Mouse (Mus musculus) MEL (cell line): ENCODE results near the gene Bmp8a.

ENCODE experiments used
- CHD2 ChIP-seq: IDR thresholded peaks from 2 replicates; pipeline ENCODE4 v1.6.1; 2011; ENCODE audit warnings: low read length, improper control_type of control experiment
- CTCF ChIP-seq, 3 experiments: IDR thresholded peaks in 2 of 3; conservative IDR thresholded peaks in 1 of 3; 2 replicates each; pipeline ENCODE4 v1.5.1; 2011 to 2012; ENCODE audit warnings: low read length in 3 of 3, low read depth in 2 of 3, mild to moderate bottlenecking in 2 of 3, improper control_type of control experiment in 1 of 3, inconsistent platforms in 1 of 3, mixed read lengths in 1 of 3, moderate library complexity in 1 of 3; ENCODE audit not compliant: control insufficient read depth in 1 of 3, insufficient read depth in 1 of 3, poor library complexity in 1 of 3, severe bottlenecking in 1 of 3
- KAT2A ChIP-seq: conservative IDR thresholded peaks from 2 replicates; pipeline ENCODE4 v1.6.1; 2012; ENCODE audit warnings: low read depth, low read length, improper control_type of control experiment, inconsistent platforms
- MAZ ChIP-seq: IDR thresholded peaks from 2 replicates; pipeline ENCODE4 v1.6.1; 2012; ENCODE audit warnings: low read depth, mild to moderate bottlenecking, inconsistent platforms, low read length, improper control_type of control experiment
- MYC ChIP-seq: IDR thresholded peaks from 2 replicates; pipeline ENCODE4 v1.6.1; 2011; ENCODE audit warnings: low read depth, mild to moderate bottlenecking, low read length, improper control_type of control experiment, moderate library complexity
- ZKSCAN1 ChIP-seq: IDR thresholded peaks from 2 replicates; pipeline ENCODE4 v1.6.1; 2012; ENCODE audit warnings: low read depth, mild to moderate bottlenecking, inconsistent platforms, low read length, improper control_type of control experiment, moderate library complexity

- no peak for TF ChIP-seq MYC
- no peak for TF ChIP-seq CHD2
- no peak for TF ChIP-seq CTCF (IDR thresholded peaks at IDR 0.05 in 2 of 3, conservative IDR thresholded peaks at IDR 0.05 in 1 of 3; ENCODE audit: control insufficient read depth in 1 of 3, insufficient read depth in 1 of 3, low read depth in 2 of 3, low read length in 3 of 3, poor library complexity in 1 of 3, severe bottlenecking in 1 of 3)
- no peak for TF ChIP-seq ZKSCAN1
- TF ChIP-seq KAT2A: no peak
- no peak for TF ChIP-seq MAZ
Observed at GRCm38 (mm10) chr4:123360771-123361170, 17.7 kb upstream of the Bmp8a start.
